Mouse (Mus musculus) B cell, adult 67 days (primary cell): ENCODE measurements around the gene BC052040. TPM values are rescaled to one million over a fixed set of nuclear protein-coding genes. Genes with fewer than 3 reads are reported as not detected.

Experiments
- total RNA-seq, 2 experiments: library from RNA; stranded (reverse); gene quantifications; 4 replicates each; pipeline ENCODE4 v1.2.4; 2023

The BC052040 gene
- total RNA-seq, result 1 to 10 TPM; 6.8 to 7.5 TPM

DNA sequence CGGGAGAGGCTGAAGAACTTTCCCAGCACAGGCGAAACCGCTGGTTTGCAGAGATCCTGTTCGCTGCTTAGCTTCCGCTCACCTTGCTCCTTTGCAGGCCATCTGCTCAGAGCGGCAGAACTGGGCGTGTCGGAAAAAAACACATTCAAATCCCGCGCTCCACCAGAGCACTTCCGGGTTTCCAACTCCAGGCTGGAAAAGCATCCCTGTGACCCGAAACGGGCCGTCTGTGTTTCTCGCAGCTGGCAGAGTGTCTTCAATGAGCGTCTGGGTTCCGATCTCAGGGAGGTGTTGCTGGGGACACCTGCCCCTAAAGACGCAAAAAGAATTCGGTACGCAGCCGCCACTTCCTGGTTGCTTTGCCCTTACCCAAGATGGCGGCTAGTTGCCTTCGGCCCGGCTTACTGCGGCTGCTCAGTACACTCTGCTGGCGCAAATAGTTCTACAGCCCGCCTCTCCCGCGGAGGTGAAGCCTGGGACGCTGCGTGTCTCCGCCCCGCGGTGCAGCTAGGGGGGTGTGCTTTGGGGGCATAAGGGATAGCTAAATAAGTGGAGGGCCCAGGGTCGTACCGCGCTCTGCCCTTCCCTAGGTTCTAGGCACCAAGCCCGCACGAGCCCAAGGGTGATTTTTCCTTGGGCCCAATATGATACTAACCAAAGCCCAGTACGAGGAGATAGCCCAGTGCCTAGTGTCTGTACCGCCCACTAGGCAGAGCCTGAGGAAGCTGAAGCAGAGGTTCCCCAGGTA is at the start of gene BC052040:
Gene BC052040 (plus strand): TSS at position 476 of the 748 bp plus-strand sequence.

